Mouse (Mus musculus): ENCODE measurements around the gene Pmel.

DNA sequence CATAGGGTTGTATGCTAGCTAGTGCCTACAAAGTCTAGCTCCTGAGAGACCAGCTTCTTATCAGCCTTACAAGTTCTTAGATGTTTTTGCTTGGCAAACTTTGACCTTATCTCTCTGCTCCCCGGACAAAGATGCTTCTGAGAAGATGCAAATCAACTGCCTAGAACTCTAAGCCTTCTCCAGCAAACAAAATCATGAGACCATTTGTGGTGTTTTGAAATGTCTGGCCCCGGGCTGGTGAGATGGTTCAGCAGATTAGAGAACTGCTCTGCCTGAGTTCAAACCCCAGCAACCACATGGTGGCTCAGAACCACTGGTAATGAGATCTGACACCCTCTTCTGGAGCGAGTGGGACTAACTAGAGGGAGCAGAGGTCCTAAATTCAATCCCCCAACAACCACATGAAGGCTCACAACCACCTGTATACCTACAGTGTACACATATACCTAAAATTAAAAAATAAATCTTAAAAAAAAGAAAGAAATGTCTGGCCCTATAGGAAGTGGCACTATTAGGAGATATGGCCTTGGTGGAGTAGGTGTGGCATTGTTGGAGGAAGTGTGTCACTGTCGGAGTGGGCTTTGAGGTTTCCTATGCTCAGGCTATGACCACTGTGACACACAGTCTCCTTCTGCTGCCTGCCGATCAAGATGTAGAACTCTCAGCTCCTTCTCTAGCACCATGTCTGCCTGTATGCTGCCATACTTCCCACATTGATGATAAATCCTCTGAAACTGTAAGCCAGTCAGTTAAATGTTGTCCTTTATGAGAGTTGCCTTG lies 40.4 kb upstream of the Pmel start:
- TF ChIP-seq POLR2A (IDR thresholded peaks at IDR 0.05; ENCODE audit: extremely low read depth, insufficient read depth, low read length) = no peak
- no peak for TF ChIP-seq CTCF (IDR thresholded peaks at IDR 0.05; ENCODE audit: extremely low read depth, insufficient read depth, low read length)

Data from cortical plate, adult 2 months (tissue).